Mouse (Mus musculus) heart, postnatal 10 days (tissue): Measurements from ENCODE around the gene Zbtb1. TPM values are rescaled to one million over a fixed set of nuclear protein-coding genes. Genes with fewer than 3 reads are reported as not detected.

Source experiments
- DNase-seq, 2 experiments: peaks; one replicate each; pipeline ENCODE4 v3.0.0; 2021
- intact Hi-C: fragments of 180-260 bp; cut with DNase I; formaldehyde crosslinking; loops from one replicate; pipeline ENCODE4 v1.15.1; 2025
- total RNA-seq, 2 experiments: library from RNA; stranded (reverse); gene quantifications; 2 replicates each; pipeline ENCODE4 v1.2.3; 2021

Gene Zbtb1
- total RNA-seq, 2 experiments from 2014 or later, result 5.8 to 6.7 TPM

GRCm38 (mm10) chr12:76368790-76369205 is 1.3 kb upstream of the Zbtb1 start:
- DNase-seq, result no peak
- intact Hi-C loops, result no loop called here

GRCm38 (mm10) chr12:76369206-76369977 is 674 bp upstream of the Zbtb1 start, which contains the start of gene Zbtb25:
TSS of gene Zbtb25 (minus strand) at chr12:76369602.
- DNase-seq, result peak; percentile 86 to 89
- intact Hi-C loops, result no loop called here

GRCm38 (mm10) chr12:76370831-76371571 is 935 bp downstream of the Zbtb1 start:
- peak; percentile 87 to 90 for DNase-seq
- intact Hi-C loops, result loop anchor here (2.0 kb wide), 1 partner anchor 32 kb away; no protein-coding TSS in a partner anchor

- no peak for DNase-seq
- intact Hi-C loops, result no loop called here
Measured at GRCm38 (mm10) chr12:76372046-76372445, 2.0 kb downstream of the Zbtb1 start.

- DNase-seq, result peak in 1 of 2 experiments; percentile 25
- intact Hi-C loops, result no loop called here
Measured at GRCm38 (mm10) chr12:76372881-76373818, 3.1 kb downstream of the Zbtb1 start.

GRCm38 (mm10) chr12:76373991-76374390 is 3.9 kb downstream of the Zbtb1 start:
- DNase-seq, result no peak
- intact Hi-C loops, result no loop called here

GRCm38 (mm10) chr12:76374911-76375310 is 4.8 kb downstream of the Zbtb1 start:
- DNase-seq, result no peak
- intact Hi-C loops, result no loop called here

GRCm38 (mm10) chr12:76375506-76375905 is 5.4 kb downstream of the Zbtb1 start:
- intact Hi-C loops, result no loop called here
- DNase-seq, result no peak

GRCm38 (mm10) chr12:76376649-76377048 is 6.6 kb downstream of the Zbtb1 start:
- intact Hi-C loops, result no loop called here
- DNase-seq, result peak; percentile 31 to 38

GRCm38 (mm10) chr12:76377059-76377458 is 7.0 kb downstream of the Zbtb1 start:
- no peak for DNase-seq
- intact Hi-C loops, result no loop called here

GRCm38 (mm10) chr12:76377726-76378125 is 7.7 kb downstream of the Zbtb1 start:
- DNase-seq, result no peak
- intact Hi-C loops, result no loop called here

- intact Hi-C loops, result no loop called here
- no peak for DNase-seq
Measured at GRCm38 (mm10) chr12:76378556-76378955, 8.5 kb downstream of the Zbtb1 start.

- intact Hi-C loops, result no loop called here
- no peak for DNase-seq
Measured at GRCm38 (mm10) chr12:76380151-76380550, 10.1 kb downstream of the Zbtb1 start.

- no peak for DNase-seq
- intact Hi-C loops, result no loop called here
Measured at GRCm38 (mm10) chr12:76385342-76385741, 15.3 kb downstream of the Zbtb1 start.

GRCm38 (mm10) chr12:76388794-76389193 is 18.7 kb downstream of the Zbtb1 start:
- DNase-seq, result no peak
- intact Hi-C loops, result no loop called here

GRCm38 (mm10) chr12:76391595-76392271 is 21.7 kb downstream of the Zbtb1 start:
- no peak for DNase-seq
- intact Hi-C loops, result no loop called here

- no peak for DNase-seq
- intact Hi-C loops, result no loop called here
Measured at GRCm38 (mm10) chr12:76392979-76393378, 22.9 kb downstream of the Zbtb1 start.

GRCm38 (mm10) chr12:76397281-76397680 is 27.2 kb downstream of the Zbtb1 start:
- no peak for DNase-seq
- intact Hi-C loops, result no loop called here

- intact Hi-C loops, result loop anchor here (2.0 to 5.0 kb wide), 2 partner anchors 31 to 196 kb away; partner anchors contain the start of gene Zbtb1
Measured at GRCm38 (mm10) chr12:76401674-76402073, 31.6 kb downstream of the Zbtb1 start.

More at GRCm38 (mm10) chr12:76401674-76402073, 31.6 kb downstream of the Zbtb1 start:
- no peak for DNase-seq
